Mouse (Mus musculus) naive thymus-derived CD4-positive, alpha-beta T cell, adult 2 months (primary cell): ENCODE measurements at regions not wholly inside any gene's neighbourhood (a gene's known extent, or its start where the extent isn't known, plus 50 kb on each side); places are given as distances from the start of the nearest gene placed in this dataset.

Source experiments
- DNase-seq: peaks from one replicate; pipeline ENCODE4 v3.0.0-alpha.2; 2011; ENCODE audit warnings: low read depth

DNA sequence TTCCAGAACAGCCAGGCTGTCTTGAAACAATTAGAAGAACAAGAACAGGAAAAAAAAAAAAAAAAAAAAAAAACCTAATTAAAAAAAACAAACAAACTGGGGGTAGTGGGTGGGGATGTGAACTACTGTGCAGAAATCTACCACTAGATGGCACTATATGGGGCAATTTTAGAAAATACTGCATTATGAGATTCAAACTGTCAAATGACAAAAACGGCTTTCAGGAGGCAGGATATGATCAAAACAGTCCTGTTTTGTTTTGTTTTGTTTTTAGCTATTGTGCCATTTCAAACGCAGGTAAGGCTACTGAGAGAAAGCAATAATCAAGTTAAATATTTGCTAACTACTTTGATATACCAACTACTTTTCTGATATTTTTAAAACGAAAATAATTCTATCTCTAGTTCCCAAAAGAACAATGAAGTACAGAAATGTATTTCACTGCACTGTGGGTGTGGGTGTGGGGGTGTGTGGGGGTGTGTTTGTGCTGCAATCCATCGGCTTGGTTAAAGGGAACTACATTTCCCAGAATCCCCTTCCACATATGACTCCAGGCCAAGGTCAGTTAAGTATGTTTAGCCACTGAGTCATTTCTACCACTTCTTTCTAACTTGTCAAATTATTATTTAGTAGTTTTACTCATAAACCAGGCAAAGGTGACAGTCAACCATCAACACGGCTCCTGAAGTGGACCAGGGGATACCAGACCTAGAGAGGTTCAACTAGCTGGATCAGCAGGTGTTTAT, 207.7 kb upstream of the Mkln1 start:
- DNase-seq, result peak; percentile 91

DNA sequence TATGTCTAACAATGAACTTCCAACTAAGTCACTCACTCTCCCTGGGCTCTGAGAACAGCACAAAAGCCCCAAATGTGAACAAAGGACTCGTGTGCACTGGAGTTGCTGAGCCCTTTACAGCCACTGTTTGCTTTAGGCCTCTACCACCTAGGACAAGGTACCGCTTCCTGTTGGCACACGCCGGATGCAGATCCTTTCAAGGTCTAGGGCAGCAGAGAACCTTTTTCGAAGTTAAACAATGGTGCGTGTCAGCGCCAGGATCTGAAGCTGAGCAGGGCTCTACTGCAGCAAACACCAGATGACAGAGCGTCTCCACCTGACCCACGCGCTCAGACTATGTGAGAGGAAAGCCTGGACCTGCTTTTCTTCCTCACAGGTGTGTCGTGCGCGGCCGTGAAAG, 207.0 kb upstream of the Mkln1 start:
- DNase-seq, result peak; percentile 83

DNA sequence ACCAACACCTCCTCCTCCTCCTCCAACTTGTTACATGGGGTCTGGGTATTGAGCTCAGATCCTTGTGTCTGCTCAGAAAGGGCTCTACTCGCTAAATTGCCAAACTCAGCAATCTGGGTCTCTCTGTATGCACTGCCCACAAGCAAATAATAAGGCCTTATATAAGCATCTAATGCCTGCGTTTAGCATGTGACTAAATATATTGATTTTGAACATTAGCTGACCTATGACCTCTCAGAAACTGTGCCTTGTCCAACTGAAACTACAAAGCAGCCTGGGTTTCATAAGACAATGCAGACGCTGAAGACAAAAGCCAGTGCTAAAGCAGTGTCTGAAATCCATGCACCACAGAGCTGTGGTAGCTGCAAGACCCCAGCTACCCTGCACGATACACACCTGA, 206.3 kb upstream of the Mkln1 start:
- DNase-seq, result no peak

DNA sequence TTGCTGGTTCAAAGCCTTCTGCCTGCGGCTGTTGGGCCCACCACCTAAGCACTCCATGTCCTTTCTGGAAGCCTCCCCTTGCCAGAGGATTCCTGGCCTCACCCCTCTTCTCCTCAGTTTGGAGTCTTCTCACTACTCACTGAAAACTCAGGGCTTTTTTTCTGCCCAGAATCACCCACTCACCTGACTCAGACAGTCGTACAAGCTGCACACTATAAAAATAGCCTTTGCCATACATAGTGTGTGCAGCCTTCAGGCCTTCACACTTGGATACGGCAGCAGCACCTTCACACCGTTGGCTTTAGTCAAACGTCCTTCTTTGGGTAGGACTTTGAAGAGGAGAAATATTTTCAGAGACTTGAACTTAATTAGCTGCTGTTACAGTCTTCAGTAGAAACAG, 205.3 kb upstream of the Mkln1 start:
- DNase-seq, result no peak

DNA sequence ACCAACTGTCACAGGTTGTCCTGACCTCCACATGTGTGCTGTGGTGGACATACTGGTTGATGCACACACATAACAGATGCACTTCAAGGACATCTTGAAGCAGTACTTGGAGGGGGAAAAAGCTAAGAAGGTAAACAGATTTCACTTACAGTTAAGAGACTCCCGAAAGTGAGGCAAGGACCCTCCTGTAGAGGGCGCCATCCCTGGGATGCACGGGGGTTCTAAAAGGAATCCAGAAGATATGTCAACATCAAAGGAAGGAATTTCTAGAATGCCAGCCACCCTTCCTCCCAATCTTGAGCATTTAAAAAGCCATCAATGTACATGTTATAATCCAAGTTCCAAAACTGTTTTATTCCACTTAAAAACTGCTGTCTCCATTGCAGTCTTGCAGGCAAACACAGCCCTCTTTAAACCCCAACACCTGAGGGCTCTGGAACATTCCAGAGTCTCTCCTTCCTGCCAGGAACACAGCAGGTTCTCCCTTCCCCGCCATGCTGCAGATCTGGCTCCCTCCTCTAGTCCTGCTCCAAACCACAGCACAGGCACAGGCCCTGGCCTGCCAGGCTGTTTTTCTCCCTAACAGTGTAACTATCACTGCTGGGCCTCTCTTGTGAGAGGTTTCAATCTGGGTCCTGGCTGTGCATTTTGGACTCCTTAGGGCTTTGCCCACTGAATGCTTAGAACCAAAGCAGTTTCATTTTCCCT, 200.8 kb upstream of the Mkln1 start:
- peak; percentile 53 for DNase-seq

DNA sequence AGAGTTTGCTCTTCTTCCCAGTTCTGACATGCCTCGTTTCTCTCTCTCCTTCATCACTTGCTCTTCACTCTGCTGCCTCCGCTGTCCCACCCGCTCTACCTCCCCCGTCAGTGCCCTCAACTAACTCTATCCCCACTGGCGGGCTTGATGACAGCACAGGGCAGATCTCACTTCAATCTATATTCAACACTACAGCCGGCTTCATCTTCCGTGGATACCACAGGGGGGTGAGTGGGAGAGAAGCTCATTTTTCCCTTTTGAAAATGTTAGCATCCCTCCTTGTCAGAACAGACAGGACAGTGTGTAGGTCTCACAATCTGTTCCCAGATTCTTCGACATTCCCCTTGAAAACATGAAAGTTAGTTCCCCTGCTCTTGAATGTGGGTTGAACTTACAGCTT, 200.2 kb upstream of the Mkln1 start:
- DNase-seq, result no peak

DNA sequence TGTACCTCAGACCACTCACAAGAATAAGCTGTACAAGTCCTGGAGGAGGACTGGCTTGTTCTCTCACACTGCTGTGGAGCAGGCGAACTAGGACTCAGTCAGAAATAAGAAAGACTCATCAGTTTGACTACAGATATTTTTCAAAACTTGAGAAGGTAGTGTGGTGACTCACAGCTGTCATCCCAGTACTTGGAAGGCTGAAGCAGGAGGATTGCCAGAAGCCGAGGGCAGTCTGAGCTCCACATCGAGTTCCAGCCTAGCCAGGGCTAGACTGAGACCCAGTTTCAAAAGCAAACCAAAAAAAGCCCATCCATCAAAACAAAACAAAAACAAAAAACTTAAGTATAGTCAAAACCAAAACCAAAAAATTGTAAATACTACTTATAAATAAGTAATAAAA, 197.8 kb upstream of the Mkln1 start:
- DNase-seq, result no peak

DNA sequence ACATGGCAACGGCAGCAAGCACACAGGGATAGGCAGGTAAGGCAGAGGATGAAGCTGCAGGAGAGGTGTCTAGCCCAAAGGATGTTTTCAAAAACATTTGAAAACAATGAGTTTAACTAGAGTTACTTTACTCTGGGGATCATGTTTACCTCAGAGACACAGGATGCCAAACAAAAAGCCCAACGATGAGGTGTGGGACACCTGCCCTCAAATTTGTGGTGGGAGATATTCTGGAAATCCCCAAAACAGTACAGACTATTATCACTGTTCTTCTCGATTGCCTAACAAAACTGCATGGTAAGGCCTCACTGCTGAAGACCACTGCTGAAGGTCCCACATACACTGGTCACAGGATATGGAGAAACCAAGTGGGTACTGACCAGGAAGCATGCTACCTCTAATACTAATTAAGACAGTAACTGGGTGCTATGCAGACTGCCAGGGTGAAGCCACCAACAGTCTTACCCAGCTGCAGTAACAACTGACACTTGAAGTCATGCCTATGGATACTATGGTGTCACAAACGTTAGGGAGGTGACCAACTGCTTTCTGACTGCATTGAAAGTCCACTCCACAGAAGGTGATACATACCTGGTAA, 197.1 kb upstream of the Mkln1 start:
- no peak for DNase-seq

DNA sequence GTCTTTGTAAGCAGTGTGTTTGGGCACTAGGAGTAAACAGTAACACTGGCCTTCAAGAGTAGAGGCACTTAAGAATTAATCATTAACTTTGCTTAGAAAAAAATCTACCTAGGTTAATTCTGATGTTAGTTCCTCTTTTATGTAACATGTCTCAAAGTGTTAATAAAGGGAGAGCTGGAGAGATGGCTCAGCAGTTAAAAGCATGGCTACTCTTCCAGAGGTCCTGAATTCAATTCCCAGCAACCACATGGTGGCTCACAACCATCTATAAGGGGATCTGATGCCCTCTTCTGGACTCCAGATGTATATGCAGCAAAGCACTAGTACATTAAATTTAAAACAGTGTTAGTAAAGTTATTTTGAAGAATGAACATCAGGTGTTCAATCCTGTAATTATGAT, 195.9 kb upstream of the Mkln1 start:
- DNase-seq, result no peak

DNA sequence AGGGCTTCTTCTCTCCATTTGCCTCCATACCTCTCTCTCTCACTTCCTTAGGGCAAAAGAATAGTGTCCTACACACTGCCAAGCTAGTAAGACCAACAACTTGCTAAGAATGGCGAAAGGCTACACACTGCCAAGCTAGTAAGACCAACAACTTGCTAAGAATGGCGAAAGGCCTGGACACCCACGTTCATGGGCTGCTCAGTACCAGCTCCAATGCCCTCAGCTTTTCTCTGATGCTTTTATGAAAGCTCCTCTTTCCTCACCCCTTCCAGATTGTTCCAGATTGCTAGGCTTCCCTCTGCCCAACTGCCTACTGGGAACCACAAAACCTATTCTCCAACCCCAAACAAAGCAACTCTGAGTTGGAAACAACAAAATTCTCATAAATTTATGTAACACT, 194.1 kb upstream of the Mkln1 start:
- no peak for DNase-seq

DNA sequence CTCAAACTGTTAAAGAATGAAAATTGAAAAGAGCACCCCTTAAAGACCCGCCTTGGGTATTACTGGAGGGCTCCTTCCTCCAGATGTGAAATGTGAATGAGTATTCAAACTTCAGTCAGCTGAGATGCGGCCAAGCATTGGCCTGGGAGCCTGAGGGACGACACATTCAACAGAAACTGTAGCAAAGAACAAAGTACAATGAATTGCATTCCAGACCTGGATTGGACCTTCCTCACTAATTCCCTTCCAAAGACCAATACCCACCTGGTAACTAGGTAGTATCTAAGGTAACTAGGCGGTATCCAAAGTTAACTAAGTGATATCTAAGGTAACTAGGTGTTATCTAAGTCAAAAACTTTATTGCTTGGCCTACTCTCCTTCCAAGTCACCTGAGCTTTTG, 193.7 kb upstream of the Mkln1 start:
- DNase-seq, result no peak

DNA sequence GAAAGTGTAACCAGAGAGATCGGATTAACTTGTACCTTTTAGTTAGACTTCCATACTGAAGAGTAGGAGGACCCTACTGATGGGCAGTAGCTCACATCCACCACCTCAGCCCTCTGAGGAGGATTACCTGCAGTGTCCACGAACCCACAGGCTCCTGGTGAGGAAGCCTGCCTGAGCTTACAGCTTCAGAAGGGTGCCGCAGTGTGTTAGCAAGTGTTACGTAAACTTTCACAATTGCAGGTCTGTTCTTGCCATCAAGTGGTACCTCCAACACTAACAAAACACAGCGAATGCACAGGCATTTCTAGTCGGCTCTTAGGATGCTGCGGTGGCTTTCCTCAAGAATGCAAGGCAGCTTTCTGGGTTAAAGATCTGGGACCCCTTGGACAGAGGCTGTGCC, 192.4 kb upstream of the Mkln1 start:
- no peak for DNase-seq

DNA sequence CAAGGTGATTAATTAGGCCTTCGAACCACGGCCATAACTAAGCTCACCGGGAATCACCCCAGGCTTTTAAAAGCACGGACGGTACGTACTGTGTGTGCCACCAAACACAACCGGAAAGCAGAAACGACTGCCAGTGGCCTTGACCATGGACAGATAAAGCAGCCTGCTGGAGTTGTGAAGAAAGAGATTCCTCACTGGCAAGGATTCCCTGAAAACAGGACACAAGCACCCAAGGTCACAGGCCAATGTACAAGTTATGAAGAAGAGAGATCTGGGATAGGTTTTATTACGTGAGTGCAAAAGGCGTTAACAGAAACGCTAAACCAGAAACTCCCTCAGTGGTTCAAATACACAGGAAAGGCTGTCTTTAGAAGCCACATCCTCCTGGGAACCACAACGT, 191.3 kb upstream of the Mkln1 start:
- no peak for DNase-seq

DNA sequence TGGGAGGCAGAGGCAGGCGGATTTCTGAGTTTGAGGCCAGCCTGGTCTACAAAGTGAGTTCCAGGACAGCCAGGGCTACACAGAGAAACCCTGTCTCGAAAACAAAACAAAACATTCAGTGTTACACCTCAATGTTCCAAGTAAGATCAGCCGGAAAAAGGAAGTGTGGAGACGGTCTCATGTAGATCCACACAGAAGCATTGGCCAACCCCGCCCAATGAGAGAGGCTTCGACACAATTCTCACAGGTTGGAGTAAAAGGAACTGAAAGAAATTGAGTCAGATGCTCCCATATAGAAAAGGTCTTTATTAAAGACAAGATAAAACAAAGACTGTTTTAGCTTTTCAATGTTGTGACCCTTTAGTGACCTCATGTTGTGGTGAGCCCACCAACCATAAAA, 190.3 kb upstream of the Mkln1 start:
- peak; percentile 46 for DNase-seq

DNA sequence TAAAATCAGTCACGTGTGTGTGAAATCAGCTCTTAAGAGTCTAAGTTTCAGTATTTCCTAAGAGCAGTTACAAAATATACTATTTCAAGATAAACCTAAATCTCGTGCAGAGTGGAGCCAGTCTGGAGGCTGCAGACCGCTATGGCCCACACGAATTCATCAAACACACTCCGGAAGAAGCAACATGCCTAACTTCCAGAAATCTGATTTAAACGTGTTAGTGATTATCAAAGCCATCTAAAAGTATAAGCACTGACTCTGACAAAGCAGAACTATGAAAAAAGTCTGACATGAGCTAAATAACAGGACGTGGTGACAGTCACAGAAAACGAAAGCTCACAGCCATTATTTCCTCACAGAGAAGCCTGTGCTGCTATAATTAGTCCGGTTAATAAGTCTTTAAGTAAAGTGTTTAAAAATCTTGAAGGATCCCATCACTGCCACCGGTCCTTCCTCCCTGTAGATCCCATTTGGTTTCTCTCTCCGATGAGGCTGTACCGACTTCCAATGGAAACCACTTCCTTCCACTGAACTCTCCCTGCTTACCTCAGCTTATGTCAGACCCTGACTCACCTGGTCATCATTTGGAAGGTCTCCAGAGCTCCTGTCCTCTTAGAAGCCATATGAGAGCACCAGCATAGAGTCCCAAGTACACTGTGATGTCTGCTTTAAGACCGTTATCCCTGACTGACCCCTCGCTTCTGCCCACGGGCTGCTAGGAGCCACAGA, 189.0 kb upstream of the Mkln1 start:
- peak; percentile 75 for DNase-seq

DNA sequence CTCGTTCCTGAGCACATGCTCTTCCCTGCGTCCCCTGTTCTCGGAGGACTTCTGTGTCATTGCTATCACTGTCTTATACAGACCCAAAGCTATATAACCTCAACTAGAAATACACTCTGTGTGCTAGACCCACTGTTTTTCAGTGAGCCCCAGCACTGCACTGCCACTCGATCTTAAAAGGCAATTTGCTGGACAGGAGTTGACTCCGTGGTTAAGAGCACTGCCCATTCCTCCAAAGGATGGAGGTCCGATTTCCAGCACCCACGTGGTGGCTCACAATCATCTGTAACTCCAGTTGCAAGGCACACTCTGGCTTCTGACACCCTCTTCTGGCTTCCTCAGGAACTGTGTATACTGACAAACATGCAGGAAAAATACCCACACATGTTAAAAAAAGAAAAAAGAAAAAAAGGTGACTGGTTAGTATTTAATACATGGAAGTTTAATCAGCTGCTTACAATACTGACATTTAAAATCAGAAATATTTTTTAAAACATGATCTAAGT, 188.3 kb upstream of the Mkln1 start:
- DNase-seq, result no peak

DNA sequence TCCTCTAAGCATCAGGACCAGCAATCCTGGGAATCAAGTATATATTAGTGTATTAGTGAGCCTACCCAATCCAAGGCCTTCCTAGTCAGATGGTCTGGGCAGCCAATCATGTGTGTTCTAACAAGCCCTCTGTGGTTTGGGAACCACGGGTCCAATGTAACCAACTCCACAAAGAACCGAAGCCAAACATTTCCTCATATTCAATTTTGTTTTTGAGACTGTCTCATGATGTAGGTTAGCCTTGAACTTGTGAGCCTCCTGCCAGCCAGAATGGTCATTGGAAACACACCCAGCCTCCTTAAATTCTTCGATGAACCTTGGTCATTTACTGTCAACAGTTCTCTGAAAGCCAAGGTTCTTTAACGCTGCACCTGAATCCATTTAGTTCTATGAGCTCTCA, 187.4 kb upstream of the Mkln1 start:
- peak; percentile 59 for DNase-seq

DNA sequence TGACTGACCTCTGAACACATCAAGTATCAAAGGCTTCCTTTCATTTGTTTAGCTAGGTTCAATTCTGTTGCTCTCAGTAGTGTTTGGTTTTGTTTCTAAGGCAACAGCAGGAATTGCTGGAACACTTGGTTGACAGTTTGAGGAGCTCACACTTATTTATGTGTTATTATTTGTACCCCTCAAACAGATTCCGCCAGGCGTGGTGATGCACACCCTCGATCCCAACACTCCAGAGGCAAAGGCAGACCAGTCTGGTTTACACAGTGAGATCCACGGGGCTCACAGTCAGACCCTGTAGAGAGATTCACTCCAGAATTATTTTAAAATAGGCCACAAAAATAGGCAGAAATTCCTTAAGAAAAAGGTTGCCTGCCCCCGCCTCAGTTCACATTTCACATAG, 186.9 kb upstream of the Mkln1 start:
- no peak for DNase-seq

DNA sequence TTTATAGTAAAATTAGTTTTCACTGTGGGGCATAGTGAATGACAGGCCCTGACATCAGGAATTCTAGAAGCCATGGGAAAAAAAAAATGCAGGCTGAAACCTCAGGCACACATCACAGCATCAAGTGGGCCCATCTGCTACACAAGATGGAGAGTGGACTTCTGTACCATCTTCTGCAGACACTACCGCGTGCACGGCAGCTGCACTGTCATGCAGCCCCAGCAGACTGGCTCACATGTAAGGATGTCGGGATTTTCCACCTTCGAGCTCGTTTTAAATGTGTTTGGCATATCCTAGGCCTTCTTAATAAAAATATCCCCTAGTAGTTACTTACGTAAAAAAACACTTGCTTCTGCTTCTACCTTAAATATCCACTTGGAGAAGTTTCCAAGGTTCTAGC, 186.5 kb upstream of the Mkln1 start:
- DNase-seq, result peak; percentile 53

DNA sequence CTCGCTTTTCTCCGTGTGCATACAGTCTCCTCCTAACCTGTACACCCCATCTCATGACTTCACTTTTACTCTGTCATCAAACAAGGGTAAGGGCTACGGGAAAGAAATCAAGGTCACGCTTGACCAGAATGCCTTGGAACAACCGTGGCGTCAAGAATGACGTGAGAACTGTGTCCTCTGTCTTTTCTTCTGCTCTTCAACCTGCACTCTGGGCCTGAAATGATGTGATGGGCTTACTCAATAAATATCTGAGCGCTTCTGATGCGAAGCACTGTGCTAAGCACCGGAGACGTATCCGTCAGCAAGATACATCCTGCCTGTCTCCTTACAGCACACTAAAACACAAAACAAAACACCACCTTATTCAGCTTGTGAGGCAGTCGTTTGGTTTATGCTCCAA, 185.8 kb upstream of the Mkln1 start:
- peak; percentile 55 for DNase-seq

DNA sequence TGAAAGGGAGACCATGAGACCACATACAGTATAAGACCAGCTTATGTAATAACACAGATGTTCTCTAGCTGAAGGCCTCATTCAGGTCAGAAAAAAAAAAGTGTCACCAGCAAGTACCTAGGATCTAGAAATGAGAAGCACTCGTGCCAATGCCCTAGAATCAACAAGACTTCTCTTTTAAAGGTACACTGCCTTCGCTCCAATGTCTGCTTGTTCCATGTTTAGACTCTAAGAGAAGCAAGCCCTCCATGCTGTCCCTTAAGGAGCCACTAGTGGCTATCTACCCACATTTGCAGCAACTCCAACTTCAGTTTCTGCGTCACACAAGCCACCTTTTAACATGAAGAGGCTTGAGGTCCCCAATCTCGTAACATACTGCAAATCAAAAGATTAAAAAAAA, 185.4 kb upstream of the Mkln1 start:
- DNase-seq, result peak; percentile 56

DNA sequence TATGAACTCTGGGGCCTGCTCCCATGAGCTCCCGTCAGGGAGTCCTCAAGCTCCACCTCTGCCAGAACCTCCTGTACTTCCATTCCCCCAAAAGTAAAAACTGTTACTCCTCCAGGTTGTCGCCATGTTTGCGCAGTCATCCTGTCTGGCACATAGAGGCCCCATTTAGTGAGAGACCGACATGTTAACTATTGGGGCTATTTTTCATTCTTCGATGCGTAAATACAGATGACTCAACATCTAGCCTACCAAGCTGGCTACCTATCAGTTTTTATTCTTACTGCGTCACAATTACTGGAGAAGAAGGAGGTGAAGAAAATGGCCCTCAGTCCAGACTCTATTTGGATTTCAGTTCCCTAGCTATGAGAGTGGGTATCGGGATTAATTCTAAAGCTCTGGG, 182.9 kb upstream of the Mkln1 start:
- DNase-seq, result no peak
